Mouse (Mus musculus) heart, adult 2 months (tissue): ENCODE results near the gene Rhobtb1.

ENCODE experiments used
- CTCF ChIP-seq: fragments of 200-600 bp; IDR thresholded peaks from 2 replicates; pipeline ENCODE4 v1.8.1; 2022; ENCODE audit warnings: antibody characterized with exemption, mild to moderate bottlenecking, moderate library complexity
- EP300 ChIP-seq: fragments of 200-500 bp; IDR thresholded peaks from 2 replicates; pipeline ENCODE4 v1.6.1; 2011; ENCODE audit warnings: low read depth, low read length, control low read depth; ENCODE audit not compliant: insufficient read depth
- POLR2A ChIP-seq: fragments of 200-500 bp; IDR thresholded peaks from 2 replicates; pipeline ENCODE4 v1.6.1; 2011; ENCODE audit warnings: mild to moderate bottlenecking, low read depth, low read length, control low read depth; ENCODE audit not compliant: insufficient read depth

GRCm38 (mm10) chr10:69245151-69245550 lies 93.9 kb downstream of the Rhobtb1 start:
- TF ChIP-seq CTCF, result no peak
- TF ChIP-seq POLR2A, result no peak
- TF ChIP-seq EP300, result no peak
